Mouse (Mus musculus) C2C12 (cell line): Measurements from ENCODE around the gene Calm3. TPM values are rescaled to one million over a fixed set of nuclear protein-coding genes. Genes with fewer than 3 reads are reported as not detected.

Source experiments
- H3K27me3 ChIP-seq: one replicate; pipeline ENCODE4 v1.6.1; 2011; ENCODE audit not compliant: control insufficient read depth, insufficient read depth, insufficient read length
- H3K36me3 ChIP-seq: one replicate; pipeline ENCODE4 v1.6.1; 2011; ENCODE audit not compliant: control insufficient read depth, insufficient read depth
- H3K4me3 ChIP-seq: one replicate; pipeline ENCODE4 v1.5.1; 2011; ENCODE audit warnings: mild to moderate bottlenecking, control low read depth; ENCODE audit not compliant: poor library complexity, insufficient read depth, severe bottlenecking
- H3K79me2 ChIP-seq: one replicate; pipeline ENCODE4 v1.6.1; 2011; ENCODE audit not compliant: control insufficient read depth, insufficient read depth
- H3K79me3 ChIP-seq: one replicate; pipeline ENCODE4 v1.6.1; 2011; ENCODE audit warnings: low read depth, control low read depth
- H3ac ChIP-seq: one replicate; pipeline ENCODE3; 2011; ENCODE audit warnings: low read depth; ENCODE audit not compliant: control insufficient read depth, insufficient read length
- CEBPB ChIP-seq: IDR thresholded peaks from one replicate; pipeline ENCODE4 v1.6.1; 2011; ENCODE audit warnings: low read depth, mild to moderate bottlenecking, control low read depth, moderate library complexity
- CTCF ChIP-seq: IDR thresholded peaks from one replicate; pipeline ENCODE4 v1.5.1; 2011; ENCODE audit not compliant: control insufficient read depth, insufficient read depth, insufficient read length
- FOSL1 ChIP-seq: IDR thresholded peaks from one replicate; pipeline ENCODE4 v1.8.0; 2011; ENCODE audit warnings: mild to moderate bottlenecking, low read length; ENCODE audit not compliant: poor library complexity, insufficient read depth, severe bottlenecking
- MAX ChIP-seq: IDR thresholded peaks from one replicate; pipeline ENCODE4 v1.6.1; 2011; ENCODE audit warnings: mild to moderate bottlenecking, control low read depth
- MYOD1 ChIP-seq: IDR thresholded peaks from one replicate; pipeline ENCODE4 v1.6.1; 2011; ENCODE audit warnings: low read depth; ENCODE audit not compliant: control insufficient read depth, insufficient read length
- MYOG ChIP-seq: IDR thresholded peaks from one replicate; pipeline ENCODE4 v1.6.1; 2011; ENCODE audit not compliant: control insufficient read depth, insufficient read length; ENCODE audit errors: extremely low read depth
- USF1 ChIP-seq: IDR thresholded peaks from one replicate; pipeline ENCODE4 v1.6.1; 2011; ENCODE audit warnings: low read depth, mild to moderate bottlenecking, control low read depth, moderate library complexity
- polyA plus RNA-seq: library from polyadenylated mRNA; unstranded; fragments of >200 nt; fragmentation: generic; extraction: Trizol; gene quantifications from one replicate; pipeline ENCODE4 v1.2.1, GENCODE M21; 2012; ENCODE audit warnings: missing spikeins

The Calm3 gene
- polyA plus RNA-seq, 1 experiment = 365 TPM

DNA sequence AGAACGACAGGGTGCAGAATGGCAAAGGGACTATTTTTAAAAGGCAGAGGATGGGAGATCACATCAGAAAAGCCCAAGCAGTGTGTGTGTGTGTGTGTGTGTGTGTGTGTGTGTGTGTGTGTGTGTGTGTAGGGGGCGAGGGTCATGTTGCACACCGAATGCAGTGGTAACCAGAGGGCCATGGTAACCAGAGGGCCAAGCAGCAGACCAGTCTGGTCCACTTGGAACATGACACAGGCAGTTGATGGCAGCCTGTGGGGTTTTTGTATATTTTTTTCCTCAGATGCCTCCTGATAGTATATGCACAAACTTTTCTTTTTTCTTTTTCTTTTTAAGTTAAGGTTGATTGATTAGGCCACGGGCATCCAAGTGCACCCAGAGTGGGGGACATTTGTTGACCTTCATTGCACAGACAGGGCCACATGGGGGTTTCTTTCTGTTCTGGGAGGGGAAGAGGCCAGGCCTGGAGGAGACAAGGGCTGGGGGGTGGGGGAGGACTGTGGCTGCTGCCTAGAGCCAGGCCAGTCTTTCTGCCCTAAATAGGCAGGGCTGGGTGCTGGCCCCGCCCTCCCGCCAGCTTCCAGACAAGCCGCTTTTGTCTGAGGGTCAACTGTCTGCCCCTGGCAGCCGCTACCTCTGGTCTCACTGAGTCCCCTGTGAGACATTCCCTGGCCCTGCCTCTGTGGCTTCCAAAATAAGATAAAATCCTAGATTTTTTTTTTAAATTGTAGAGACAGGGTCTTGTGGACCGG lies 43.9 kb downstream of the Calm3 start:
- no peak overlapping the region for H3K4me3 ChIP-seq
- no peaks in the 10 kb centered on the region for H3K27me3 ChIP-seq
- no peaks in the 10 kb centered on the region for H3K79me3 ChIP-seq
- TF ChIP-seq FOSL1 (no peak), USF1 (no peak), CEBPB (no peak), MYOG (no peak), MYOD1 (no peak), CTCF (no peak), MAX (no peak)
- no peak overlapping the region for H3ac ChIP-seq
- H3K79me2 ChIP-seq = no peaks in the 10 kb centered on the region
- H3K36me3 ChIP-seq = no peaks in the 10 kb centered on the region

DNA sequence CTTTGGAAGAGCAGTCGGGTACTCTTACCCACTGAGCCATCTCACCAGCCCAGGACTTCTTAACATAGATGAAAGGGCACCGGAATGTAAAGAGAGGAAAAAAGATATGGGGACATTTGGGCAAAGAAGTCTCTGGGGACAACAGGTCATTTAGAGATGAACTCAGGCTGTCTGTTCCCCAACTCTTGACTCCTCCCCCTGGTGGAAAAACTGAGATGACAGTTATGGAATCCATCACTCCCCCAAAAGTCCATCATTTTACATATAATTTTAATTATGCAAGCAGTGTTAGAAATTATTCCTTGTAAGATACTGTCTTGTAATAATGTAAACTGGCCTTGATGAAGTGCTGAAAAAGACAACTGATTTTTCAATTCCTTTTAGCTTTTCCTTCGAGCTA lies 46.2 kb downstream of the Calm3 start:
- H3K36me3 ChIP-seq = no peaks in the 10 kb centered on the region
- H3K27me3 ChIP-seq = no peaks in the 10 kb centered on the region
- H3K79me2 ChIP-seq = no peaks in the 10 kb centered on the region
- H3K4me3 ChIP-seq = no peak overlapping the region
- TF ChIP-seq FOSL1 (no peak), USF1 (no peak), MYOG (no peak), CTCF (no peak), MYOD1 (no peak), MAX (no peak), CEBPB (no peak)
- H3K79me3 ChIP-seq = no peaks in the 10 kb centered on the region
- no peak overlapping the region for H3ac ChIP-seq

DNA sequence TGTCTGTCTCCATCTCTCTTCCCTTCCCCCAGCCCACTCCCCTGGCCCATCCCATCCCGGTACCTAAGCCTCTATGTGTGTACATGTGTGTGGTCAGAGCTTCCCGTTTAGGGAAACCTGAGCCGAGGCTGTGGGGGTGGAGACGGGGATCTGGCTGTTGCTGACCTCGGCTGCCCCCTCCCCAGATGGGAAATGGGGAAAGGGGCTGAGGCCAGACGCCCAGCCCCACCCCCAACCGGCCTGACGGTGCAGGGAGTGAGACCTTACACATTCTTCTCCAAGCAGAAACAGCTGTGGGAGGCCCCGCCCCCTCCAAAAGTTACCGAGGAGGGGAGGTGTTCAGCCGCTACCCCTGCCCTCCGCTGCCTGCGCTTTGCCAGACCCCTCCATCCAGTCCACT lies 47.3 kb downstream of the Calm3 start:
- Histone ChIP-seq H3ac (no peak overlapping the region), H3K27me3 (no peaks in the 10 kb centered on the region)
- no peak for TF ChIP-seq CTCF
- TF ChIP-seq MYOD1 = no peak
- no peak for TF ChIP-seq CEBPB
- no peak for TF ChIP-seq MYOG
- TF ChIP-seq USF1 = no peak
- no peak for TF ChIP-seq FOSL1
- no peak for TF ChIP-seq MAX

DNA sequence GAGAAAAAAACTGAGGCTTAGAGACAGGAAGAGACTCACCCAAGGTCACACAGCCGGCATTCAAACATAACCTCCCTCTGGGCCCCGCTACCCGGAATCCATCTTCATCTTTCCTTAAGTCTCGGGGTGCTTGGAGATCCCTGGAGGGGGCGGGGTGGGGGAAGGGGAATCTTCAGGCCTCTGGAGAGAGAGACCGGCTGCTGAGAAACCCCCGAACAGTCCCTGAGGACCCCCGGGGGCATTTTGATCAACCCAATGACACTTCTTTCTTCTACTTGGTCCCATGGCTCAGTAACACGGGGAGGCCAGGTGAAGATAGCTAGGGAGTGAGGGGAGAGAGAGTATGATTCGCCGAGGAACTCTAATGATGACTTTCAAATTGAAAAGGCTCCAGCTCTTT lies 47.9 kb downstream of the Calm3 start:
- H3K27me3 ChIP-seq = no peaks in the 10 kb centered on the region
- no peaks in the 10 kb centered on the region for H3K79me3 ChIP-seq
- no peak for TF ChIP-seq FOSL1
- TF ChIP-seq CEBPB = no peak
- no peak for TF ChIP-seq MYOG
- TF ChIP-seq MYOD1 = no peak
- TF ChIP-seq USF1 = no peak
- TF ChIP-seq CTCF = no peak
- TF ChIP-seq MAX = no peak
- H3K79me2 ChIP-seq = no peaks in the 10 kb centered on the region
- H3K36me3 ChIP-seq = no peaks in the 10 kb centered on the region
- no peak overlapping the region for H3K4me3 ChIP-seq
- no peak overlapping the region for H3ac ChIP-seq

More for the DNA sequence above, 47.3 kb downstream of the Calm3 start:
- Histone ChIP-seq H3K79me3 (no peaks in the 10 kb centered on the region), H3K79me2 (no peaks in the 10 kb centered on the region), H3K36me3 (no peaks in the 10 kb centered on the region), H3K4me3 (no peak overlapping the region)

DNA sequence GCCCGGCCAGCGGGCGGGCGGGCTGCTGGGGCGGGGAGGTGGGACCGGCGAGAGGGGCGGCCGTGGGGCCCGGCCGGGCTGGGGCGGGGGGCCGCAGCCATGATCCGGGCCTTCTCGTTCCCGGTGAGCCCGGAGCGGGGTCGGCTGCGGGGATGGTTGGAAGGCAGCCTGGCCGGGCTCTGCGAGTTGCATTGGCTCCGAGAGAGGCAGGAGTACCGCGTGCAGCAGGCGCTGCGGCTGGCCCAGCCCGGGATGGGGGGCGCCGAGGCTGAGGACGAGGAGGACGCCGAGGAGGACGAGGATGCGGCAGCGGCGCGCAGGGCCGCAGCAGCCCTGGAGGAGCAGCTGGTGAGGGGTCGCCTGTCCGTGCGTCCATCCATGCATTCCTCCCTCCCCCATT lies 48.6 kb downstream of the Calm3 start:
- H3K27me3 ChIP-seq = no peaks in the 10 kb centered on the region
- H3K4me3 ChIP-seq = peak overlapping the region; percentile 29
- no peaks in the 10 kb centered on the region for H3K79me3 ChIP-seq
- H3K36me3 ChIP-seq = no peaks in the 10 kb centered on the region
- no peaks in the 10 kb centered on the region for H3K79me2 ChIP-seq
- TF ChIP-seq MAX = no peak
- no peak for TF ChIP-seq USF1
- no peak for TF ChIP-seq CTCF
- no peak for TF ChIP-seq MYOD1
- TF ChIP-seq CEBPB = no peak
- TF ChIP-seq MYOG = no peak
- no peak for TF ChIP-seq FOSL1
- peak overlapping the region; percentile 76 for H3ac ChIP-seq

DNA sequence AGATGAGACGGTGACA lies 48.8 kb downstream of the Calm3 start, which contains the start of gene Dact3:
Gene Dact3 (plus strand): TSS at position 8 of the 16 bp plus-strand sequence.
- Histone ChIP-seq H3K4me3 (peak within 1 kb of the TSS; percentile 29), H3K36me3 (no peaks in the 10 kb centered on the region), H3ac (peak within 1 kb of the TSS; percentile 76), H3K27me3 (no peaks in the 10 kb centered on the region), H3K79me2 (no peaks in the 10 kb centered on the region), H3K79me3 (no peaks in the 10 kb centered on the region)
- no peak for TF ChIP-seq MAX
- TF ChIP-seq CEBPB = no peak
